Mouse (Mus musculus) testis, postnatal 10 days (tissue): Measurements from ENCODE around the gene Gm5592.
"Not testable (repeated sequence)": the region's sequence is repeated elsewhere in the genome, so short reads cannot be mapped to it uniquely, and the experiment has no call there.

ENCODE experiments used
- DNase-seq: peaks from one replicate; pipeline ENCODE4 v3.0.0; 2021; ENCODE audit warnings: low spot score

Gm5592 gene

DNA sequence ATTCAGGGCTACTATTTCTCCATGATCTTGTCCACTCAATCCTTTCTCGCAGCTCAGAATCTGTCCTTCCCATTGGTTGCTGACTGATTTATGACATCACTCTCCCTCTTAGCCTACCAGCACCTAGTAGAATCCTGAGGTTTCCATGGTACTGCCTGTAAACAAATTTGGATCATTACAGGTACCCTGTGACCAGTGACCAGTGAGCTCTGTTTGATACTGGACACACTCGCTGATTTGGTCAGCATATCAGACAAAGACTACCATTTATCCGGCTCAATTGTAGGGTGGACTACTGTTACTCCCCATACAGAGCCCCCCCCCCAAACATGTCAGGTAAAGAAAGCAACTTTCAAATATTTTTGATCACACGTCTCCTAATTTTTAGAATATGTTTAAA is at the start of gene Gm5592:
Gene Gm5592 (plus strand): TSS at position 301 of the 400 bp plus-strand sequence.
- DNase-seq = not testable (repeated sequence)

GRCm38 (mm10) chr7:41155806-41156205 is 2.2 kb downstream of the Gm5592 start:
- not testable (repeated sequence) for DNase-seq

GRCm38 (mm10) chr7:41157879-41158278 is 4.2 kb downstream of the Gm5592 start:
- DNase-seq = not testable (repeated sequence)

DNA sequence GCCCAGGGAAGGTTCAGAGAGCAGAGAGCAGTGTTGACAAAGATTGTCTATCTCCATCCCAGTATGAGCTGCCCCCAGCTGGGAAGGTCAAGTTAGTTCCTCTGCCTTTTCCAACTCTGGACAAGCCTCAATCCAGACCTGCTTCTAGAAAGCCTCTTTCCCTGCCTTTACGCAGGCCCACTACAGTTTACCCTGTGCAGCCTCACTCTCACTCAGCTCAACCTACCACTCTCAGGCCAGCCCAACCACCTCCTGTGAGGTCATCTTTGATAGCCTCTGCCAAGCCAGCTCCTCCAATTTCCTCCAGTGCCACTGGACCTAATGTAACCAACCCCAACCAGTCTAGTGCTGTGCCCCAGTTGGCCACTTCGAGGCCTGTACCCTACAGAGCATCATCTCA is 4.9 kb downstream of the Gm5592 start:
- not testable (repeated sequence) for DNase-seq

DNA sequence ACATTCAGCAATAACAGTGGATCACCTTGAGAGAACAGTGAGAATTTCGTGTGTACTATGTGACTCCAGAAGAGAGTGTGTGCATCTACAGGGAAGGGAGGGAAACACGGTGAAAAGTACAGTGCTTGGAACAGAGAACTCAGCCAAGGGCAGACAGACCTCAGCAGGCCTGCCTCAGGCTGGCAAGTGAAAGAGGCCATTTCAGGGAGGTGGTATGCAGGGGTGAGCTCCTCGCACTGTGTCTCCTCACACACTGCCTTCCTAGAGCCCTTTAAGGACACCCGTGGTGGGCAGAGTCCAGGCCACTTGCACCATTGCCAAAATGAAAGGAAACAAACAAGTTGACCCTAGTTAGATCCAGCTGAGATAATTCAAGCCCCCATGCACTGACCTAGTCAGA is 40.0 kb downstream of the Gm5592 start:
- DNase-seq = no peak
